Mouse (Mus musculus) erythroblast, embryonic 14.5 days (primary cell): ENCODE measurements at regions not wholly inside any gene's neighbourhood (a gene's known extent, or its start where the extent isn't known, plus 50 kb on each side); places are given as distances from the start of the nearest gene placed in this dataset.

Experiments
- GATA1 ChIP-seq: IDR thresholded peaks from 2 replicates; pipeline ENCODE4 v1.6.1; 2012; ENCODE audit warnings: low read length, inconsistent platforms, mixed read lengths
- TAL1 ChIP-seq: IDR thresholded peaks from 3 replicates; pipeline ENCODE4 v1.6.1; 2012; ENCODE audit warnings: low read length, inconsistent platforms, mixed read lengths

- TF ChIP-seq GATA1: no peak
- no peak for TF ChIP-seq TAL1
These were observed 100.6 kb upstream of the Bach2 start for GRCm38 (mm10) chr4:32137966-32138365.
